Mouse (Mus musculus): ENCODE results near the gene Armc9.

Gene Armc9

DNA sequence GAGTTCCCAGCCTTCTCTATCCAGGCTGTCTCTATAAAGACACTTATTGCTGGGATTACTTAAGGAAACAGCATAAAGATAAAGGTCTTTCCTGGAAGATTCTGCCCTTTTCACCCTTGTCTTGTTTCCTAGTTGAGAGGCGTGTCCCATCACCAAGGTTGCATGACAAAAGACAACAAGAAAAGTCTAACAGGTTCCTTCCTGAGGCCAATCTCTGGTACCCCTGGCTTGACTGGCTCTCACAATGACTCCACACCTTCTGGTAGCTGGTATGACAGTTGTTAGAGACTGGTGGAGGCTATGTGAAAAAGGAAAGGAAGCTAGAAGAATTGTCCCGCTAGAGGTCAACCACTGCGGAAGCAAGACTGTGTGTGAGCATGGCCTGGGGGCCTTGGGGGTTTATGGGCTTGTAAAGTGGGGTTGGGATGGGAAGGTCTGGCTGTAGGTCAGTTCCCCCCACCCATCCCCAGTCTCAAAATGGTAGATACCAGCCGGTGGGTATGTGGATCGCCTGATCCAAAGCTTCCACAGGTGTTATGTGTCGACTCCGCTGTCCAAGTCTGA, 154.8 kb downstream of the Armc9 start:
- intact Hi-C loops (cut with DNase I), result no loop called here

DNA sequence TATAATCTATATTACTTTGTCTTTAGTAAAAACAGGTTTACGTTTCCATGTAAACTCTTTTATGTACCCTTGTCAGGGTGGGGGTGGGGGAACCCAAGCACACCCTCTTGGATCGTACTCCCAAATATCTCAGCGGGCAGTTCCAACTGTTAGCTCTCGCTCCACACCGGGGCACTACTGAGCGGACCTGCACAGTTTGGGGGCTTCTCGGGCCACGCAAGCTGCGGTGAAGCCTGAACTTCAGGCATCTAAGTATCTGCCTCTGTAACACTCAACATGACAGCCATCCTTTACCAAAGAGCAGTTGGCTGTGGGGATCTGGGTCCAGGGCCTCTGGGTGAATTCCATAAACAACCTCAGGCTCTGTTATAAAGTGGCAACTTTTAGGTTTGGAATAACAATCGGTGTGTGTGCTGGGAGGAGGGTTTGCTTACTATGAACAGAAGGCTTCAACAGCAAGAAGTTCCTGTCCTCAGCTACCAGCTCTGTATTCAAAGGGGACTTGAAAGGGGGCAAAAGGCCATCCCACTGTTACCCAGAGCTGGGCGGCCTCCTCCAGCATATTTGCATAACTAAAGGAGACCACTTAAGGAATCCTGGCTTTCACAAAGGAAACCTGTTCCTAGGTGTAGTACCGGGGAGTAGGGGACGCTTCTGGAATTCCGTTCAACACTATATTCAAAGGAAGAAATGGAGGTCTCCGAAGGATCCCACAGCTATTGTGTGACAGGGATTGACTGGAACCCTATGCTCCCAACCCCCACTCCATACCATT, 156.1 kb downstream of the Armc9 start:
- intact Hi-C loops (cut with DNase I), result no loop called here

DNA sequence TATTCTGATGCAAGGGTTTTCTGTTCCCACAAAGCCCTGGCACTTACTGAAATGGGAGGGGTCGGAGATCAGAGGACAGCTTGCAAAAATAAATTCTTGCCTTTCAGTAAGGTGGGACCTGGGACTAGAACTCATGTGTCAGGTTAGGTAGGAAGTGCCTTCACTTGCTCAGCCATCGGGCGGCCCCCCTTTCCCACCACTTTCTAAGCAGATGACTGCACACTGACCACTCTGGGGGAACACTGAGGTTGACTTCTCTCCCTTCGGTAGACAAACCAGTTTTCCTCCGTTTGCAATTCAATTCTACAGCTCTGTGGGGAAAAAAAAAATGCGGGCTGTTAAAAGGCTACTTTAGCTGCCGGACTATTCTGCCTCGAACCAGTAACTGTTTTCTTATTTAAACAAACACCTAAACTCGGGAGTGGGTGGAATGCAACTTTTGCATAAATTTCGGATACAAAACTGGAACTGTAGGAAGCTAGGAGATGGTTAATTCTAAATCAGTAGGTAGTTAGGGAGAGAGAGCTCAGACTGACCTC, 157.0 kb downstream of the Armc9 start:
- intact Hi-C loops (cut with DNase I), result no loop called here

DNA sequence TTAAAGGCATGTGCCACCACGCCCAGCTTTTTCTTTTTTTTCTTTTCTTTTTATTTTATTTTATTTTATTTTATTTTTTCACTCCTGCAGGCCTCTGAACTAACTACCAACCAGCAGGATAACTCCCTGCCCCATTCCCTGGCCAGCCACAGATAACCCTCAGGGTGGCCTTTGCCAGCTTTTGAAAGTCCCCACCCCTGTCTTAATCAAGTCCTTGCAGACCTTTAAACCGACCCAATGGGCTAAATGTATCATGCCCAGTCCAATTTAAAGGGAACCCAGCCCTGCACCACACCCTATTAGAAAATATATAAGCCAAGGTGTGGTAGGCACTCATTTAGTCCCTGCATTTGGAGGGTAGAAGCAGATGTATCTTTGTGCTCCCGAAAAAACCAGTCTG, 157.7 kb downstream of the Armc9 start:
- intact Hi-C loops (cut with DNase I), result no loop called here

DNA sequence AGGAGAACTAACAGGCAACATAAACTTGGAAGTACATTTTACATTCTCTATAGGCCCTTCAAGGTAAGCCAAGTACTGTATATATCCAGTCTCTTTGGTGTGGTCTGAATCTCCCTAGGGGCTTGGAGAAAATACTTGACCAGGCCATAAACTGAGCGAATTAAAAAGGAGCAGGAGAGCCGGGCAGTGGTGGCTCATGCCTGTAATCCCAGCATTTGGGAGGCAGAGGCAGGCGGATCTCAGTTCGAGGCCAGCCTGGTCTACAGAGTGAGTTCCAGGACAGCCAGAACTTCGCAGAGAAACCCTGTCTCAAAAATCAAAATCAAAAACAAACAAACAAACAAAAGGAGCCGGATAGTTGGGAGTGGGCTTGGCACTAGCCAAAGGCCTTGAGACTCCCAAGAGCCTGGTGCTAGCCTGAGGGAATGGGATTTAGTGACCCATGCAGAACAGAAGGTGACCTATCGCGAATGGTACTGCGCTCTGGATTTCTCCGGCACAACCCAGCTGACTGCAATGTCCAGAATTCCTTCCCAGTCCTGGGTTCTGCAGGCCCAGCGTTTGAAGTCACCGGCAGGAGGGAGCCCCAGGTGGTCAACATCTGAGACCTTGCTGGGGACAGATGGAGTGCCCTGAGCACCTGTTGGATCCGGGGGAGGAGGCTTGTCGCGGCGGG, 158.7 kb downstream of the Armc9 start:
- intact Hi-C loops (cut with DNase I), result no loop called here

- intact Hi-C loops (cut with DNase I), result loop anchor here (1.0 kb wide), 1 partner anchor 11 kb away; no protein-coding TSS in a partner anchor
These were observed 159.2 kb downstream of the Armc9 start for GRCm38 (mm10) chr1:86313772-86314125.

DNA sequence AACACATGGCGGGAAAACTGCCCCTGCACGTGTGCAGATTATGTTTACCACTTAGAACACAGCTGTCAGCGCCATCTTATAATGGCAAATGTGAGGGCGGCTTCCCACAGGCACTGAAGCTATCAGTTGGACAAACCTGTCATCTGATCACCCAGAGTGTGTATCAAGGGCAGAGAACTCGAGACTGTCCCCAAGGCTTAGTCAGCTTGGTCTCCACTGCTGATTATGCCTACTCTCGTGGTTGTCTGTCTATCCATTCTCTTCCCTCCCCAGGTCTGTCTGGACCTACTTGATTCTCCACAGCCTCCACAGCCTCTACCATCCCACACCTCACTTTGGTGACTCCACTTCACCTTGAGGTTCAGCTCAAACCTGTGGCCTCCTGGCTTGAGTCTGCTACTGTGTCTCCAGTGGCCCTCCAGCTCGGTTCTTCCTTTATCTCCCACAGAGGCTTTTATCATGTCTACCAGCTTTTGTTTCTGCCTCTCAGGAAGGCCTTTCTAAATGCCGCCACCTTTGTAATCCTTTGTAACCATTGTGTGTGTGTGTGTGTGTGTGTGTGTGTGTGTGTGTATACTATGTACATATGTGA, 166.3 kb downstream of the Armc9 start:
- intact Hi-C loops (cut with DNase I), result no loop called here

All from adrenal gland (tissue).